Mouse (Mus musculus) liver, embryonic 16.5 days (tissue): ENCODE results near the gene Med9. TPM values are rescaled to one million over a fixed set of nuclear protein-coding genes. Genes with fewer than 3 reads are reported as not detected.

ENCODE experiments used
- ATAC-seq: fragments of 200-750 bp; cut with Nextera tagmentation; 2 replicates; pipeline ENCODE4 v1.8.0; 2017; ENCODE audit warnings: low read depth, mild to moderate bottlenecking, moderate number of reproducible peaks, moderate library complexity
- H3K27ac ChIP-seq: fragments of 300-500 bp; sonication (generic); 2 replicates; pipeline ENCODE4 v1.5.1; 2014; ENCODE audit warnings: mild to moderate bottlenecking, low read length
- H3K27me3 ChIP-seq: fragments of 300-500 bp; sonication (generic); 2 replicates; pipeline ENCODE4 v1.6.1; 2014; ENCODE audit warnings: low read depth, low read length, mixed read lengths; ENCODE audit not compliant: control insufficient read depth, insufficient read depth
- H3K36me3 ChIP-seq: fragments of 300-500 bp; sonication (generic); 2 replicates; pipeline ENCODE4 v1.6.1; 2014; ENCODE audit warnings: mild to moderate bottlenecking; ENCODE audit not compliant: control insufficient read depth, insufficient read depth
- H3K4me1 ChIP-seq: fragments of 300-500 bp; sonication (generic); 2 replicates; pipeline ENCODE4 v1.6.1; 2014; ENCODE audit warnings: low read depth, low read length, mixed read lengths; ENCODE audit not compliant: control insufficient read depth
- H3K4me2 ChIP-seq: fragments of 300-500 bp; sonication (generic); 2 replicates; pipeline ENCODE4 v1.6.1; 2014; ENCODE audit warnings: low read depth, low read length, mixed read lengths
- H3K4me3 ChIP-seq: fragments of 300-500 bp; sonication (generic); 2 replicates; pipeline ENCODE4 v1.5.1; 2014; ENCODE audit warnings: low read depth, mild to moderate bottlenecking, low read length
- H3K9ac ChIP-seq: fragments of 300-500 bp; sonication (generic); 2 replicates; pipeline ENCODE4 v1.6.1; 2014; ENCODE audit warnings: low read depth, low read length
- H3K9me3 ChIP-seq: fragments of 300-500 bp; sonication (generic); replicated peaks from 2 replicates; pipeline ENCODE4 v1.6.1; 2016; ENCODE audit warnings: low read length; ENCODE audit not compliant: control insufficient read depth
- WGBS: fragments of 180-500 bp; shearing (Covaris S2); extraction: QIAGEN DNeasy Blood & Tissue Kit; methylation state at CpG from one replicate; pipeline ENCODE4 v1.1.7; 2014; ENCODE audit not compliant: insufficient replicate concordance; 5-methylcytosine and 5-hydroxymethylcytosine counted together
- polyA plus RNA-seq: library from polyadenylated mRNA; unstranded; fragments of >200 nt; fragmentation: Nextera tagmentation; extraction: Ambion mirVana; gene quantifications from 2 replicates; pipeline ENCODE4 v1.2.1, GENCODE M21; 2015

Med9 gene
- polyA plus RNA-seq, 1 experiment from 2014 or later, result 17.6 TPM

DNA sequence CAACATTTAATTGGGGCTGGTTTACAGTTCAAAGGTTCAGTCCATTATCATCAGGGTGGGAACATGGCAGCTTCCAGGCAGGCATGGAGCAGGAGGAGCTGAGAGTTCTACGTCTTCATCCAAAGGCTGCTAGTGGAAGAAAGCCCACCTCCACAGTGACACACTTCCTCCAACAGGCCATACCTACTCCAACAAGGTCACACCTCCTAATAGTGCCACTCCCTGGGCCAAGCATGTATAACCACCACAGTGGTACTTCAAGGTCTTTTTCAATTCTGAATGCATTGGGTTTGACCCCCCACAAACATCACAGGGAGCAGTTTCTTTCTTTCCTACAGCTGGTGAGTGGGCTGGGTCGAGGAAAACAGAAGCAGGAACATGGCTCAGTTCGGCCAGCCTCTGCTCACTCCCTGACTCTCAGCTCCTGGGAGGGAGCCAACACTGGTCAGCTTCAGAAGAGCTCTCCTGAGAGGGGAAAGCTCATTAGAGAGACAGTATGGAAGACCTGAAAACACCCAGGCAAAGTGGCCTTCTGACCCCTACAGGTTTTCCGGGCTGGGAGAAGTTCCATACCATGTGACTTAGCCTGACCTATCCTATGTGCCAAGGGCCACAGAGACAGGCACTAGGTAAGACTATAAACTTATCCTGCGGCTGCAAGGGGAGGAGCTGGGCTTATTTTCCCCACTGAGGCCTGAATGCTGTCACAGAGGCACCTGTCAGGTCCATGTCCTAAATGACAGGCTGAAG lies 53.4 kb downstream of the Med9 start:
- Histone ChIP-seq H3K27me3 (no peaks in the 10 kb centered on the region), H3K4me1 (no peaks in the 10 kb centered on the region), H3K36me3 (no peaks in the 10 kb centered on the region), H3K9ac (no peak overlapping the region), H3K9me3 (no peaks in the 10 kb centered on the region), H3K27ac (no peak overlapping the region), H3K4me3 (no peak overlapping the region), H3K4me2 (no peak overlapping the region)
- no peak for ATAC-seq
- WGBS, result 63% methylated on average over 5 of the region's 5 CpGs

- H3K4me2 ChIP-seq, result no peak overlapping the region
- ATAC-seq, result no peak
- WGBS, result 69% methylated on average over 7 of the region's 8 CpGs
Measured at GRCm38 (mm10) chr11:60003811-60004210, 55.8 kb downstream of the Med9 start.

DNA sequence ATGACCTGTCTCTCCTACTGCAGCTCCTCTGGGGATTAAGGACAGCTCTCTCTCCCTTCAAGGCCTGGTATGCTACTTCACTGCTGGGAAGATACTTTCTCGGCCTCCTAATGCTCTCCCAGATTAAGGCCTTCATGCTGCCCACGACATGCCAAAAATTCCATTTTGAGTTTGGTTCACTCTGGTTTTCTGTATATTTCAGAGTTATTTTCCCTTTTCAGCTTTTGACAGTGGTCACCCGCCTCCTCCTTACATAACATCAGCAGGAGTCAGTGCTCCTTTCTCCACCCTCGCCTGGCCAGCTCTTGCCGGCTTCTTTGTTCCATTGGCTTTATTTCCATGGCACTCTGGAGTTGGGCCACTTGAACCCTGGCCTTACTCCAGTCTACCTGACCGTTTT lies 56.7 kb downstream of the Med9 start:
- no peaks in the 10 kb centered on the region for H3K4me1 ChIP-seq
- no peak for ATAC-seq
- H3K9ac ChIP-seq, result no peak overlapping the region
- 67% methylated on average over 6 of the region's 6 CpGs for WGBS
- H3K27ac ChIP-seq, result no peak overlapping the region
- no peaks in the 10 kb centered on the region for H3K27me3 ChIP-seq
- no peaks in the 10 kb centered on the region for H3K36me3 ChIP-seq
- H3K4me2 ChIP-seq, result no peak overlapping the region
- no peaks in the 10 kb centered on the region for H3K9me3 ChIP-seq
- no peak overlapping the region for H3K4me3 ChIP-seq

More at GRCm38 (mm10) chr11:60003811-60004210, 55.8 kb downstream of the Med9 start:
- Histone ChIP-seq H3K36me3 (no peaks in the 10 kb centered on the region), H3K27me3 (no peaks in the 10 kb centered on the region), H3K9me3 (no peaks in the 10 kb centered on the region), H3K9ac (no peak overlapping the region), H3K27ac (no peak overlapping the region), H3K4me3 (no peak overlapping the region), H3K4me1 (no peaks in the 10 kb centered on the region)

DNA sequence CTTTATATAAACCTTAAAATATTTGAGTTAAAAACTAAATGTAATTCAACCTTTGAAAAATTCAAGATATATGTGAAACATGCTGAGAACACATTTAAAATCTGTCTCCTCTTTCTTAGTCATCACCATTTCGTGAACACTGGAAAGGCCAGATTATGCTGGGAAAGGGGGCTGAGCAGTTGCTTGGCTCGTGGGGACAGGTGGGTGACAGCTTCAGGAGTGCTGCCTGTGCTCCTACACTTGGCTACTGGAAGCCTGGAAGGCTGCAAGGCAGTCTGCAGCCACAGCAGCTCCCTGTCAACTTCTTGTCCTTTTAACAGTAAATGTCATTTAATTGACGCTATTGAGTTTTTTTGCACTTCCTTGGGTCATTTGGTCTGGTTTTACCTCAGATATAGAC lies 57.9 kb downstream of the Med9 start:
- Histone ChIP-seq H3K4me1 (no peaks in the 10 kb centered on the region), H3K4me2 (no peak overlapping the region), H3K9me3 (no peaks in the 10 kb centered on the region), H3K36me3 (no peaks in the 10 kb centered on the region), H3K27me3 (no peaks in the 10 kb centered on the region), H3K4me3 (no peak overlapping the region), H3K9ac (no peak overlapping the region), H3K27ac (no peak overlapping the region)
- WGBS, result 57% methylated on average over 3 of the region's 3 CpGs
- no peak for ATAC-seq

DNA sequence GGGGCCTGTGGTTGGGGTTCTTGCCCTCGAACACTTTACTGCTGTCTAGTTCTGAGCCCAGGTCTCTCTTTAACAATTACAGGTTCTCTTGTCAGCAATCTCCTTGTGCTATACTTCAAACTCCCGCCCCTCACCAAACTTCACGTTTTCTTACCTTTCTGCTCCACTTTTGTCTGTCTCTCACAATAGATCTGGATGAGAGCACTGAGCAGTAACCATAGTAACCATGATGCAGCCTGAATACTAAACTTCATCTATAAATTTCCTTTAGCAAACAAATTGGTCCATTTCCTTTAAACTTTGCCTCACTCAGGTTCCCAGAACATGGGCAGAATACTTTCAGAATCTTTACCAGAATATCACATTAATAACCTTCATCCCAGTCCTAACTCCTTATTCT lies 61.4 kb downstream of the Med9 start:
- no peak overlapping the region for H3K4me3 ChIP-seq
- H3K4me2 ChIP-seq, result no peak overlapping the region
- no peaks in the 10 kb centered on the region for H3K9me3 ChIP-seq
- H3K27me3 ChIP-seq, result no peaks in the 10 kb centered on the region
- ATAC-seq, result no peak
- H3K9ac ChIP-seq, result no peak overlapping the region
- H3K36me3 ChIP-seq, result no peaks in the 10 kb centered on the region
- WGBS, result 53% methylated on average over 3 of the region's 3 CpGs
- H3K4me1 ChIP-seq, result no peaks in the 10 kb centered on the region
- no peak overlapping the region for H3K27ac ChIP-seq

GRCm38 (mm10) chr11:60011516-60011915 lies 63.5 kb downstream of the Med9 start:
- no peak overlapping the region for H3K4me3 ChIP-seq
- ATAC-seq, result no peak
- H3K27ac ChIP-seq, result no peak overlapping the region
- no peak overlapping the region for H3K9ac ChIP-seq
- H3K36me3 ChIP-seq, result no peaks in the 10 kb centered on the region
- no peaks in the 10 kb centered on the region for H3K9me3 ChIP-seq
- H3K27me3 ChIP-seq, result no peaks in the 10 kb centered on the region
- 55% methylated on average over 3 of the region's 3 CpGs for WGBS
- no peaks in the 10 kb centered on the region for H3K4me1 ChIP-seq
- no peak overlapping the region for H3K4me2 ChIP-seq

Other genes starting within 250 kb of the Med9 start
- 2.1 and 2.5 TPM in 2 replicates for gene Pld6, start 160.6 kb upstream of the Med9 start, polyA plus RNA-seq
- 15.3 and 19.3 TPM in 2 replicates for gene Flcn, start 138.2 kb upstream of the Med9 start, polyA plus RNA-seq
- 12.8 and 15.2 TPM in 2 replicates for gene Nt5m, start 108.8 kb upstream of the Med9 start, polyA plus RNA-seq
- gene Cops3, start 108.4 kb upstream of the Med9 start, polyA plus RNA-seq, result 81.3 and 84.8 TPM in 2 replicates
- gene Rasd1, start 16.7 kb downstream of the Med9 start, polyA plus RNA-seq, result 1.6 and 1.7 TPM in 2 replicates
- gene Pemt, start 98.3 kb downstream of the Med9 start, polyA plus RNA-seq, result 43.1 and 63.2 TPM in 2 replicates
- 2.8 and 3.7 TPM in 2 replicates for gene Rai1, start 156.8 kb downstream of the Med9 start, polyA plus RNA-seq